Comparison of ENCODE assay signal across 17 mouse cellular contexts in genomic region chr12:105234362-105234761, GRCm38 (mm10). TPM values are rescaled to one million over a fixed set of nuclear protein-coding genes. Genes with fewer than 3 reads are reported as not detected.
"Had no signal": no experiment of that assay in that cellular context is flagged by ENCODE, and none has a peak within 500 bp of the region (broad histone marks: within the 10 kb centered on the region; RNA-seq: fewer than 3 reads in every experiment).

No protein-coding gene starts in this region.

- H3K27me3 ChIP-seq: kidney, embryonic 15.5 days; liver, embryonic 15.5 days; midbrain, embryonic 12.5 days had no signal

- H3K9ac ChIP-seq: kidney, embryonic 15.5 days; liver, embryonic 15.5 days; midbrain, embryonic 12.5 days had no signal

- H3K4me2 ChIP-seq: kidney, embryonic 15.5 days; liver, embryonic 11.5 days; liver, embryonic 15.5 days; midbrain, embryonic 12.5 days had no signal

- H3K36me3 ChIP-seq: kidney, embryonic 15.5 days; limb, embryonic 10.5 days; liver, embryonic 15.5 days; midbrain, embryonic 12.5 days had no signal

- ATAC-seq: lung, postnatal 0 days had no signal

- H3K9me3 ChIP-seq: kidney, embryonic 15.5 days; limb, embryonic 10.5 days; liver, embryonic 15.5 days; midbrain, embryonic 12.5 days had no signal

- H3K4me3 ChIP-seq: kidney, embryonic 15.5 days; left cerebral cortex, adult 2 months; limb, embryonic 10.5 days; liver, embryonic 15.5 days; midbrain, embryonic 12.5 days had no signal

- H3K4me1 ChIP-seq: kidney, embryonic 15.5 days; limb, embryonic 10.5 days; liver, embryonic 15.5 days; midbrain, embryonic 12.5 days had no signal

- DNase-seq: kidney, adult 2 months; kidney, postnatal 14 days; lung, adult 2 months; lung, postnatal 4 days; thymus, adult 18-20 months; thymus, postnatal 25 days had no signal

- H3K27ac ChIP-seq: kidney, embryonic 15.5 days; left cerebral cortex, adult 2 months; limb, embryonic 10.5 days; liver, embryonic 15.5 days; midbrain, embryonic 12.5 days had no signal

RNA-seq across cellular contexts. Expression of gene Tcl1, which starts 11.8 kb away (rescaled TPM):
- polyA plus RNA-seq: kidney, adult 2 months; kidney, embryonic 15.5 days; large intestine, adult 2 months; limb, embryonic 10.5 days; limb, embryonic 14.5 days; liver, embryonic 11.5 days; liver, embryonic 15.5 days; lung, adult 2 months; lung, postnatal 0 days; midbrain, embryonic 12.5 days; neural tube, embryonic 14.5 days; stomach, embryonic 14.5 days had no signal

RNA-seq across cellular contexts. Expression of gene Tcl1b4, which starts 32.6 kb away (rescaled TPM):
- polyA plus RNA-seq: kidney, adult 2 months; kidney, embryonic 15.5 days; large intestine, adult 2 months; limb, embryonic 10.5 days; limb, embryonic 14.5 days; liver, embryonic 11.5 days; liver, embryonic 15.5 days; lung, adult 2 months; lung, postnatal 0 days; midbrain, embryonic 12.5 days; neural tube, embryonic 14.5 days; stomach, embryonic 14.5 days had no signal

RNA-seq across cellular contexts. Expression of gene Tcl1b3, which starts 43.5 kb away (rescaled TPM):
- polyA plus RNA-seq: kidney, adult 2 months; kidney, embryonic 15.5 days; large intestine, adult 2 months; limb, embryonic 10.5 days; limb, embryonic 14.5 days; liver, embryonic 11.5 days; liver, embryonic 15.5 days; lung, adult 2 months; lung, postnatal 0 days; midbrain, embryonic 12.5 days; neural tube, embryonic 14.5 days; stomach, embryonic 14.5 days had no signal

RNA-seq across cellular contexts. Expression of gene Tcl1b5, which starts 58.2 kb away (rescaled TPM):
- polyA plus RNA-seq: kidney, adult 2 months; kidney, embryonic 15.5 days; large intestine, adult 2 months; limb, embryonic 10.5 days; limb, embryonic 14.5 days; liver, embryonic 11.5 days; liver, embryonic 15.5 days; lung, adult 2 months; lung, postnatal 0 days; midbrain, embryonic 12.5 days; neural tube, embryonic 14.5 days; stomach, embryonic 14.5 days had no signal
